Mouse (Mus musculus) kidney, postnatal 25 days (tissue): Measurements from ENCODE around the gene Ube2n.

ENCODE experiments used
- DNase-seq, 2 experiments: peaks; one replicate each; pipeline ENCODE4 v3.0.0; 2021; ENCODE audit warnings: mixed read lengths in 2 of 2

Ube2n gene

DNA sequence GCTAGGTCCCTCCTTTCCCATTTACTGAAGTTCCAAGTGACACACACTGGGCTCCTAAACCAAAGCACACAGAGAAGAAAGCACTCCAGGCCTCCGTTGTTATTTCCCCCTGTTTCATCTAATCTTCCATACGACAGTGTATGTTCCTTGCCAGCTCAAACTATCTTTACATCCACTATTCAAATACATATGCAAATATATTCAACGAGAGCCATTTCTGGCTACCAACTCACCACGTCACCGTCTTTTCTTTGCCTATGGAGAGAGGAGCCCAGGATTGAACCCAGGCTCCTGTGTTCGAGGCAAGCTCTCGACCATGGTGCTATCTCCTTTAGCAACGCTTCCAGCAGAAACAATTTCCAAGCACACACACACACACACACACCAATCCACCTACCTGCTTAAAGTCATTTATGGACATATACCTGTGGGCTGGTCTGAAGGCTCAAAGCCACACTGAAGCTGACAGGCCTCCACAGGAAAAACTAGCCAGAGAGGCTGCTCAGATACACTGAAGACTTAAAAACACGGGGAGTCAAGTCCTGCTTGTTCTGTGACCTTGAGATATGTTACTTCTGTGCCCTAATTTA lies 45.5 kb downstream of the Ube2n start:
- no peak for DNase-seq

DNA sequence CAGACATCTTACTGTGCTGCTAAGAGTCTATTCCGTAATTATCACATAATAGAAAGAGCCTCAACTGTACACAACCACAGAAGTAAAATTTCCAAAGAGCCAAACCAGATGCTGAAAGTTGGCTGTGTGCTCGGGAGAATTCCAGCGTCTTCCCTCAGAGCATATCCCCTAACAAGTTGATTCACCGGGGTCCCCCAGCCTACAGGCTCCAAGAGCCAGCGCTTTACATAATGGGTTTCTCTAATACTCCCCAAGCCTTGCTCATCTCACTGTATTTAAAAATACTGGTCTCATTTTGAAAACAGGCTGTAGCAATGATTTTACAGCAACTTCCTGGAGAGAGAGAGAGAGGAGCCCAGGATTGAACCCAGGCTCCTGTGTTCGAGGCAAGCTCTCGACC lies 46.7 kb downstream of the Ube2n start:
- DNase-seq: no peak

DNA sequence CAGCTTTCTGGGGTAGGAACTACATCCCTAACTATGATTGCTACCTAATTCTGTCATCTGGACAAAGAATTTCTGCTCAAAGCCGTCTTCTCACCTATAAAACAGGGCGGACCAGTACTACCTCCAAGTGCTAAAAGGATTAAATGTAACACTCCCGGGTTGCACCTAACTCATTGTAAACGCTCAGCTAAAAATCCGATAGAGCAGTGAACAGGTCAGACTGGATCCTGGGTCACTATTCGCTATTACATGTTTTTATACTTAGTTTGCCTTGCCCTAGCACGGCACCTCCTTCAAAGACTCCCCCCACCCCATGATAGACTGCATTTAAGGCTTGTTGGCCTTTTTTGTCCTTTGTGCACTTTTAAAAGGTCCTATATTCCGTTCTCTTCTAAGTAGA lies 47.5 kb downstream of the Ube2n start:
- no peak for DNase-seq

DNA sequence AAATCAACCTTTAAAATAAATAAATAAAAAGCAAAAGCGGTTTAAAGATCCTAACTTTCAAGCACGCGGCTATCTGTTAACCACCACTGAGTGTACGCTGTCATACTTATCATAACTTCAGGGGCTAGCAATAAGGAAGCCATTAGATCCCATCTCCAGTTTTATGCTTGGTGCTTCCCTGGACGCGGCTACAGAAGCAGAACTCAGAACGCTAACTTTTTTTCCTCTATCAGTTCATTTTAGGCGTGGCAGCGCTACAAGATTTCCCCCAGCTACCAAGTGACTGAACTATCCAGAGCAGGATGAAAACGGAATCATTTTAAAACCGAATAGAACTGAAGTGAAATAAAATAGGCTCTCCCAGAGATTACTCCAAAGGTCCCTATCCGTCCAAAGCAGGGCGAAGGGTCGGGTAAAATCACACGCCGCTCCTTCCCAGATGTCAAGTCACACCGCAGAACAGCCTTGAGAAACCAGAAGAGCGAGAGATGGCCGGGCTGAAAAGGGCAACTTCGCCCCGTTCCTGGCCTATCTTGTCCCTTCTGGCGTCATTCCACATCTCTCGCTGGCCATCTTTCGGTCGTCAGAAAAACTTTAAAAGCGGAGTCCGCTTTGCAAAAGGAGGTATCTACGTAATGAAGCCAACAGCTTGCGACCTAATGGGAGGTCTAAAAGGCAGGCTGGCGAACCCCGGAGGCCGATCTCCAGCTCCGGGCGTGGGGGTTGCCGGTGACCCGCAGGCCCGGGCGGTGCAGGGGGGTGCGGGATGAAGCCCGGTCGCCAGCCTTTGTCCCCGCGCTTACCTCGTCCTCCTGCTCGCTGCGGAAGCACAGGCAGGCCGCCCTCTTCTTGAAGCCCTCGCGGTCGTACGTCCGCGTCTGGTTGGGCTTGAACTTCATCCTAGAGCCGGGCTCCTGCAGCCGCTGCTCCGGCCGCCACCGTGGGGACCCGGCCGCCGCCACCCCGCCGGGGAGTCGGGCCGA lies 48.2 kb downstream of the Ube2n start:
- peak; percentile 62 for DNase-seq

DNA sequence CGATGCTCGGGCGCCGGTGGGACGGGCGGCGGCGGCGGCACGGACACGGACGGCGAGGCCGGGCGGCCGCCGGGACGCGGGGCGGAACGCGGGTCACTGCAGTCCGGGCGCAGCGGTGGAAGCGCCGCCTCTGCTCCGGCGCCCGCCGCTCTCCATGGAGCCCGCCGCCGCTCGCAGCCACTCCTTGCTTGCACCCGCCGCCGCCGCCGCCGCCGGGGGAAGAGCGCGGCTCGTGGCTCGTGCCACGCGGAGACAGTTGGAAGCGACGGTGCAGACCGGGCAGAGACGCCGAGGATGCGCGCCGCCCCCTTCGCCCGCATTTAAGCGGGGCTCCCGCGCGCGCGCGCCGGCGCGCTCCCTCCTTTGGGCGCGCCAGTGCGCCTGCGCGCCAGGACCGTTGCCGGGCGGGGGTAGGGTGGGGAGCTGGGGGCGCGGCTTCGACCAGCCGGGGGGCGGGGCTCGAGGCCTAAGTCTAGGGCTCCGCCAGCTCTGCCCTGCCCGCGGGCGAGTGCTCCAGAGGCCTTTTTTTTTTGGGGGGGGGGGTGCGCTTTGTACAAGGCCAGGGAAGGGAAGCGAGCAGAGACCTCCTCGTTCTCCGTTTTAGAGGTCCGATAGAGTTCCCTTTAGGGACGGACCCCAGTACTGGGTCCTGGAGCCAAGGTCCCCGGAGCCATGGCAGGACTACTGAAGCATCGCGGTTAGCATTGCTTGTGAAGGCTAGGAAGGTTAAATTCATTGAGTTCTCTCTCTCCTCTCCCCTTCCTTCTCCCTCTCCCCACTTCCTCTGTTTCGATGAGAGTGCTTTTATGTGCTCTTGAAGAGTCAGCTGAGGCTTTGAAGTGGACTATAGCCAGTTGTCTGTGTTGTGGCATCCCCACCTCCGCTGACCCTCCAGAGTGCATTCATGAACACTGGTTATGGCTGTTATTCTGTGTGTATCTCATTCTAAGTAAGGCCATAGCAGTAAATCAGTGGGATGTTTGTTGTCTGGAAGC lies 49.2 kb downstream of the Ube2n start, which contains the start of gene Nudt4:
Nudt4 (minus strand) TSS at position 296 of the 995 bp plus-strand sequence.
- peak; percentile 92 to 94 for DNase-seq

DNA sequence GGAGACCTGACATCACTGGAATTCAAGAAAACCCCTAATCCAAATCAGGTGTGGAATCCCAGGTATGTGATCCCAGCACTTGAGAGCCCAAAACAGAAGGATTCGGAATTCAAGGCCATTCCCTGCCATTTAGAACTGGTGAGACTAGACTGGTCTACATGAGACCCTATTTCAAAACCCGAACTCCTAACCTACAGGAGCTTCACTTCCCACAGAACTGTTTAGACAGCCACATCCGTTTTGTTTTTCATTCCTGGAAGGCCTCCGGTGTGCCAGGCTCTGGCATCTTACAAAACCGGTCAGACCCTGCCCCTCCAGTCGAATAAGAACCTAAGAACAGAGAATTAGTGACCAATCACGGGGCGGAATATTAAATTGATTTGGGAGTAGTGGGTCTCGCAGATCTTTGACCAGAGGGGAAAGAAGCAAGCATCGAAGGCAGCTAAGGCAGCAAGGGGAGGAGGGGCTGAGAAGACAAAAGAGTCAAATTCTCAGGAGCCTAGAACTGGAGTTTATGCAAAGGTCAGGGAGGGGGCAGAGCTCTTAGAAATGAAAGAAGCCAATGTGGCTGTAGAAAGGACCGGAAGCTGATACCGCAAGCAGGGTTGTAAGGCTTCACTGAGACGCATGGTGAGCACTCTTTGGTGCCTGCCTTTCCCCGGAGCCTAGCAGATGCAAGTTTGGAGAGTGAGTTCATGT lies 50.4 kb downstream of the Ube2n start:
- no peak for DNase-seq

DNA sequence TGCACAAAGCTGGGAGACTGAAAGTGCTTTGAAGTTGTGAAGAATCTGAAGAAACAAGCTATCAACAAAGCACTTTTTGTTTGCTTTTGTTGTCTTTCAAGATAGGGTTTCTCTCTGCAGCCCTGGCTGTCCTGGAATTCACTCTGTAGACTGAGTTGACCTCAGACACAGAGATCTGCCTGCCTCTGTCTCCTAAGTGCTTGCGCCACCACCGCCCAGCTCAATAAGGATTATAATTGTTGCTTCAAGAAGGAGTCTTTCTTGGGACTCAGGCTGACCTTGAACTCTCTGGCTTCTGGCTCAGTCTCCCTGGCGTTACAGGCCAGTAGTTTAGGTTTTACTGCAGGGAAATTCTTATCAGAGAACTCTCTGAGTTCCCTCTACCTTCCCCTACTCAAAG lies 51.8 kb downstream of the Ube2n start:
- no peak for DNase-seq

DNA sequence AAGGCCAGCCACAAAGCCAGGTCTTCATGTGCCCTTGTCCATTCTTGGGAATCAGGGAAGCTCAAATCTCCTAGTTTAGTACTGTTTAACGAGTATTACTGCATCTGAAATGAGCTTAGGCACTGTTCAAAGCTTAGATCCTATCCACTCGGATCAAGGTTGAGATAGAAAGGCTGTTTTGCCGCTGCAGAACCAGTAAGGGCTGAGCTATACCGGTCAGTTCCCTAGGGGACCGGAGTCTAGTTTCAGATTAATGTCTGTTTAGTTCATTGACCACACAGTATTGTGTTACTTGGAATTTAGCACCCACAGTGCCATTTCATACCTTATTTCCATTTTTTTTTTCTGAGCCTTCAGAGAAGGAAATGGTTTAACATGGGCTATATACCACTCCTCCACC lies 52.6 kb downstream of the Ube2n start:
- DNase-seq: peak in 1 of 2 experiments; percentile 61

DNA sequence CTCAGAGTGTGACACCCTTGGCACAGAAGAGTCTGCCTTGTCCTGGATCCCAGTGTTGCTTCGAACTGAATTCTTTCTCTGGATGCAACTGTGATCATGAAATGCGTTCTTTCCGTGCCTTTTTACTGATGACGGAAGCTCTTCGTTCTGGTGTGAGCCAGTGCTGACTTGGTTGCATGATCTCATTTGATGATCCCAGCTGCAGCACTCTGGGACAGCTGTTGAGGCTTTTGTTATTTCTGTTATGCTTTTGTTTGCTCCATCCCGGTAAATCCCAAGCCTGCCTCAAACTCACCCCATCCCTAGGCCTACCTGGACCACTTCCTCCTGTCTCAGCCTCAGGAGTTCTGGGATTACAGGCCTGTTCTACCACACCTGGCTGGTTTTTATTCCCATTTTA lies 53.1 kb downstream of the Ube2n start:
- DNase-seq: no peak

DNA sequence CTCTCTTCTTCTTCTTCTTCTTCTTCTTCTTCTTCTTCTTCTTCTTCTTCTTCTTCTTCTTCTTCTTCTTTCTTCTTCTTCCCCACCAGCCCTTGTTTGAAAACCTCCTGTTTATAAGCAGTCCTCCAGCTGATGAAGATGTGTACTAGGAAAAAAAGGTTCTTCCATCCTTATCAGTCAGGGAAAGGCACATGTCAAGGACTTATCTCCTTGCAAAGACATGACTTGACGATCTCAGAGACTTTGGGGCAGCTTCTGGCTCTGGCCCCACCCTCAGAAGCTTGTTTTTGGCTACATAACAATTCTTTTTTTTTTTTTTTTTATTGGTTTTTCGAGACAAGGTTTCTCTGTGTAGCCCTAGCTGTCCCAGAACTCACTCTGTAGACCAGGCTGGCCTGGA lies 54.5 kb downstream of the Ube2n start:
- no peak for DNase-seq

DNA sequence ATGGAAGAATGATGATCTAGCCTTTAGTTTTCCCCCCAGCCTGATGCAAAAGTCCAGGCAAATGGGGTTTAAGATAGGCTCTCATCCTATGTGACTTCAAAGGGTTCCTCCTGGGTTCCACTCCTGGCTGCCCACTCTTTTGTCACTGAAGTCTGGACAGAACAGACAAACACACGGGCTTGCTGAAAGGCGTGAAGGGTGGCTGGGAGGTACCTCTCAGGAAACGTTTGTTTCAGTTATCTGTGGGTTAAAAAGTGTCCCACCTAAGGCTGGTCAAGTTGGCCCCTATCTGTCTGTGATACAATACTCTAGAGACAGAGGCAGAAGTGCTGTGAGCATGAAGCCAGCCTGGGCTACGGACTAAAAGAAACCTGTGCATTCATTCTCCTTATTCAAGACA lies 60.0 kb downstream of the Ube2n start:
- DNase-seq: no peak

DNA sequence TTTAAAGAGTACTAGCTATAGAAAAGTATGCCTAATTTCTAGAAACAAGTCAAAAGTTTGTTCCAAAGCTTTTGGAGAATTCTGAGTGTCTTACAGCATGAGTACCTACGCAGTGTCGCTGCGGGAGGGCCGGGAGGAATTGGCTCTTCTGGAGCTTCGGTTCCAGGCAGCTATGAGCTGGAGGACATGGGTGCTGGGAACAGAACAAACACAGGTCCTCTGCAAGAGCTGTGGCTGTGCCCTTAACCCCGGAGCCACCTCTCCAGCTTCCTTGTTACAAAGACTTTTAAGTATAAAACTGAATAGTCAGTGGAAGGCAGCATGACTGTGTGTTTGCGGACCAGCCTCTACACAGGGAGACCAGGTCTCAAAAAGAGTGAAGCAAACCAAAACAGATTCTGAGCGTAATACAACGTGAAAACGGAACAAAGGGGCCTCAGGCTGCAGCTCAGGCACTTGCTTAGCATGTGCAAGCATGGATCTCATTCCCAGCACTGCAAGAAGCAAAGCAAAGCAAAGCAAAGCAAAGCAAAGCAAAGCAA lies 61.0 kb downstream of the Ube2n start:
- DNase-seq: no peak

DNA sequence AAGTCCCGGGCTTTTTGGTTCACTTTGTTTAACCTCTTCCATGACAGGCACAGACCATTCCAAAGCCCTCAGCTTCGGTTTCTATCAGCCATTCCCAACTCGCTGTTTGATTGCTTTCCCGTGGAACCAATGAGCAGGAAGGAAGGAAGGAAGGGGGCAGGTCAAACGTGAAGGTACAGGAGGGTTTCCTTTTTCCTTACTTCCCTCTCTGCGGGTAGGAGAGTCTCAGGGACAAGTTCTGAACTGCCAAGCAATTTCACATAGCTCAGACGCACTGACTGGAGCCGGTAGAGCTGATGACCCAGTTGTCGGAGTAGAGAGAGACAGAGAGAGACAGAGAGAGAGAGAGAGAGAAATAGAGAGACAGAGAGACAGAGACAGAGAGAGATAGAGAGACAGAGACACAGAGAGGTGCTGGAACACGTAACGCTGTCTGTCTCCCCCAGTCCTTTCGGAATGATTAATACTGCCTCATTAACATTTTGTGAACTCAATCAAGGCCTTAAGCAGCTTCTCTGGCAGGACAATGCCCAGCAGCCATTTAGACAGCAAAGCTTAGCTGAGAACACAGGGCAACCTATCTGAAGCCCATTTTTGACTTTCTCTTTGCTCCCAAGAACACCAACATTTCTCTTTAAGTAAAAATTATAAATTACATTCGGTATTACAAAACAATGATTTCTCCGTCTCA lies 62.1 kb downstream of the Ube2n start:
- DNase-seq: peak; percentile 31 to 48

DNA sequence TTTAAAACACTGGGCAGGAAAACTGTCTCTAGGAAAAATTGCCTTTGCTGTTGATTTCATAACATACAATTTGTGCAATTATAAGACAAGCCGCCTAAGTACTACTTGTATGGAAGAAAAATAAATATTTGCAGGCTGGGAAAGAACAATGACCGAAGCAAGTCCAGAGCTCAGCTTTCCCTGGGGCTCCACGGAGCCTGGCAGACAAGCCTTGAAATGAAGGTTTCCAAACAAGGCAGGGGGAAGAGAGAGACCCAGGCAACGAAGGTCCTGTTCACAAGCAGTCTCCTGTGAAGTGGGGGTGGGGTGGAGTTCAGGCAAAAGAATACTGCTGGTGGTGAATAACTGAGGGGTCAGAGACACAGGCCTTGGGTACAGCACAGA lies 62.6 kb downstream of the Ube2n start:
- no peak for DNase-seq

DNA sequence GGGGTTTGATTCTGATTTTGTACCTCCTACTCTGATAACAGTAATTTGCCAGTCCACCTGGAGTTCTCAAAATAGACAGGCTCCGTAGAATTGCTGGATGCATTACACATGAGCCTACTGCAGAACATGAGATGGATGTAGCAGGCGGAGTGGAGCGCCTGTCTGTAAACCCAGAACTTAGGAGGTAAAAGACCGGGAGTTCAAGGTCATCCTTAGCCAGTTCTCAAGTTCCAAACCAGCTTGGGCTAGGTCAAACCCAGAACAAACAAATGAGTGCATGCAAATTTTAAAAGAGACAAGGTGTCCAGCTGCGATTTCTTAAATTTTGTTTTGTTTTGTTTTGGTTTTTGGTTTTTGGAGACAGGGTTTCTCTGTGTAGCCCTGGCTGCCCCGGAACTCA lies 70.6 kb downstream of the Ube2n start:
- no peak for DNase-seq

DNA sequence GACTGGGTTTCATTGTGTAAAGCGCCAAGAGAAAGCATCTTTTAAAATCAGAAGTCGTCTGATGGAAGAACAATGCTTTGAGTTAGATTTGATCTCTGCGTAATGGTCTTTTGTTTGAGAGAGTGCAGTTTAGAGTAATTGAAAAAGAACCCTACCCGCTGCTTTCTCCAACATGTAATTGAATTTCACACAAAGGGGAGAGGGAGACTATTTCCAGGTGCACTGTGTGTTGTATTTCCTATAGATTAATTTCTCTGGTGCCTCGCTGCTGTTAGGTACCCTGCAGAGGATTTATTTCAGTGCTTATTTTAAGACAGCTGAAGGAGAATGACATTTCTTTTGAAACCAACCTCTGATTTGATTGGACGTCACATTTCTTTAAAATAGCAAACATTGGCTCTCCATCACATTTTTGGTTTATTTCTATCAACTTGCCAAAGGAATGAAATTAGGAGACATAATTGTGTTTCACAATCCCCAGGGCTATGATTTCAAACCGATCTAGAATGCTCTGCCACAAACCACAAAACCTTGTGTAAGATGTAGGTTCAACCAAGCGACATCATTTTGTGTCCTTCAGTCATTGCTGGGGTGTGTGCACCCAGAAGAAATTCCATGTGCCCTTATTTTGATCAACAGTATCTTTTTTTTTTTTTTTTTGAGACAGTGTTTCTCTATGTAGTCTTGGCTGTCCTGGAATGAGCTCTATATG lies 72.7 kb downstream of the Ube2n start:
- no peak for DNase-seq

DNA sequence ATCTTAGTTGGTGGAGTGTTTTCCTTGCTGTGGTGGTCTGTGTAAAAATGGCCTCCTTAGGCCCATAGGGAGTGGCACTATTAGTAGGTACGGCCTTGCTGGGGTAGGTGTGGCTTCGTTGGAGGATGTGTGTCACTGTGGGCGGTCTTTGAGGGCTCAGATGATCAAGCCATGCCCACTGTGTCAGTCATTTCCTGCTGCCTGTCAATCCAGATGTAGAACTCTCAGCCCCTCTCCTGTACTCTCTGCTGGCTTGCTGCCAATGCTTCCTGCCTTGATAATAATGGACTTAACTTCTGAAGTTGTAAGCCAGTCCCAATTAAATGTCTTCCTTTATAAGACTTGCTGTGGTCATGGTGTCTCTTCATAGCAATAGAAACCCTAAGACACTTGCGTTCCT lies 74.3 kb downstream of the Ube2n start:
- DNase-seq: no peak

DNA sequence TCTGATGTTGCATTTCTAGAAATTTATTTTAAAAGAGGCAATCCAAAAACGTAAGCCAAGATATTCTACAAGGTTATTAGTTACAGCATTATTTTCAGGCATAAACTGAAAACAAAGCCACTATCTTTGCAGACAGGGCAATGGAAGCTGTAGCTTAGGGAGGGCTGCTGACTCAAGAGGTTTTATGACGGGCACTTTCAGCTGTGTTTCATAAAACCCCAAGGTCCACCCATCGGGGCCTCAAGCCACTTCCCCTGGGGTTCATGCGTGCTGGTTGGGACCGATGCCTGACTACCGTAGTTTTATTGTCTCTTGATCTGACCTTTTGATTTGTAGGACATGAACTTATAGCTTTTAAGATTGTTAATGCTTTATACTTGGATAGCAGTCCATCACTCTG lies 75.3 kb downstream of the Ube2n start:
- no peak for DNase-seq

DNA sequence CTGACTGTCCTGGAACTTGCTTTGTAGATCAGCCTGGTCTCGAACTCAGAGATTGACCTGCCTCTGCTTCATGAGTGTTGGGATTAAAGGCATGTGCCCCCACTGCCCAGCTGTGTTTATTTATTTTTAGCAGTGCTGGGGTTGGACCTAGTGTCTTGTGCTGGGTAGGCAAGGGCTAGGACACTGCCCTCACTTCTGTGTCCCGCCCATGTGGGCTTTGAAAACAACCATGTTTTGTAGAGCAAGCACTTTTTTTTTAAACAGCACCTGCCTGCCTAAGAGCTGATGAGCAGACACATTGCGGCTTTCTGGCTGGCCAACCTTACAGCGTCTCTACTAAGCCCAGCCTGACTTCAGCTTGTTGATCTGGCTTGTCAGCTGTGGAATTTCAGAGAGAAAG lies 76.3 kb downstream of the Ube2n start:
- peak; percentile 16 to 59 for DNase-seq

DNA sequence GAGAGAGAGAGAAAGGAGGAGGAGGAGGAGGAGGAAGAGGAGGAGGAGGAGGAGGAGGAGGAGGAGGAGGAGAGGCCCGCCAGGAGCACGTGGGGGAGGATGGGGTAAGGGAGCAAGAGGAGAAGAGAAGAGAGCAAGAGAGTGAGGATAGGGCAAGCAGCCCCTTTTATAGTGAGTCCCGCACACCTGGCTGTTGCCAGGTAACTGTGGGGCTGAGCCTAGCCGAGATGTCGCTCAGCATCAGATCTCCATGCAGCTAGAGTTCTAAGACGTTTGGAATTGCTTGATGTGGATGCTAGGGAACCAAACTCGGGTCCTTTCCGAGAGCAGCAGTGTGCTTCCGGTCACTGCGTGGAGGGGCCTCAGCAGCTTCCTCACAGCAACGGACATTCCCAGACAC lies 79.5 kb downstream of the Ube2n start:
- DNase-seq: no peak
